Mouse (Mus musculus) heart, postnatal 0 days (tissue): ENCODE measurements at regions not wholly inside any gene's neighbourhood (a gene's known extent, or its start where the extent isn't known, plus 50 kb on each side); places are given as distances from the start of the nearest gene placed in this dataset.

Source experiments
- ATAC-seq: fragments of 200-750 bp; cut with Nextera tagmentation; 2 replicates; pipeline ENCODE4 v1.8.0; 2017; ENCODE audit warnings: low read depth, moderate number of reproducible peaks, moderate library complexity; ENCODE audit not compliant: insufficient read depth
- DNase-seq: peaks from one replicate; pipeline ENCODE4 v3.0.0-alpha.2; 2016; ENCODE audit warnings: low spot score
- H3K27ac ChIP-seq: fragments of 300-500 bp; sonication (generic); 2 replicates; pipeline ENCODE4 v1.5.1; 2014; ENCODE audit warnings: low read depth, mild to moderate bottlenecking
- H3K27me3 ChIP-seq: fragments of 300-500 bp; sonication (generic); 2 replicates; pipeline ENCODE4 v1.6.1; 2014; ENCODE audit warnings: low read length, mixed read lengths; ENCODE audit not compliant: control insufficient read depth, insufficient read depth
- H3K36me3 ChIP-seq: fragments of 300-500 bp; sonication (generic); replicated peaks from 2 replicates; pipeline ENCODE4 v1.6.1; 2014; ENCODE audit warnings: low read length, mixed read lengths; ENCODE audit not compliant: control insufficient read depth, insufficient read depth
- H3K4me1 ChIP-seq: fragments of 300-500 bp; sonication (generic); 2 replicates; pipeline ENCODE4 v1.6.1; 2014; ENCODE audit warnings: antibody characterized with exemption; ENCODE audit not compliant: control insufficient read depth, insufficient read depth
- H3K4me2 ChIP-seq: fragments of 300-500 bp; sonication (generic); 2 replicates; pipeline ENCODE4 v1.6.1; 2014; ENCODE audit warnings: low read depth, mild to moderate bottlenecking, low read length, moderate library complexity
- H3K4me3 ChIP-seq: fragments of 300-500 bp; sonication (generic); 2 replicates; pipeline ENCODE4 v1.5.1; 2014; ENCODE audit warnings: low read depth, low read length
- H3K9ac ChIP-seq: fragments of 300-500 bp; sonication (generic); replicated peaks from 2 replicates; pipeline ENCODE4 v1.6.1; 2014; ENCODE audit warnings: low read depth, low read length, mixed read lengths
- H3K9me3 ChIP-seq: fragments of 300-500 bp; sonication (generic); replicated peaks from 2 replicates; pipeline ENCODE4 v1.6.1; 2016; ENCODE audit warnings: low read length; ENCODE audit not compliant: control insufficient read depth
- CTCF ChIP-seq: IDR thresholded peaks from 2 replicates; pipeline ENCODE4 v1.5.1; 2016; ENCODE audit warnings: antibody characterized with exemption, control low read depth, low read depth
- EP300 ChIP-seq: IDR thresholded peaks from 2 replicates; pipeline ENCODE4 v1.6.1; 2016; ENCODE audit warnings: antibody characterized with exemption, low read depth
- WGBS: fragments of 180-500 bp; shearing (Covaris S2); extraction: QIAGEN DNeasy Blood & Tissue Kit; methylation state at CpG from one replicate; pipeline ENCODE4 v1.1.7; 2014; 5-methylcytosine and 5-hydroxymethylcytosine counted together

DNA sequence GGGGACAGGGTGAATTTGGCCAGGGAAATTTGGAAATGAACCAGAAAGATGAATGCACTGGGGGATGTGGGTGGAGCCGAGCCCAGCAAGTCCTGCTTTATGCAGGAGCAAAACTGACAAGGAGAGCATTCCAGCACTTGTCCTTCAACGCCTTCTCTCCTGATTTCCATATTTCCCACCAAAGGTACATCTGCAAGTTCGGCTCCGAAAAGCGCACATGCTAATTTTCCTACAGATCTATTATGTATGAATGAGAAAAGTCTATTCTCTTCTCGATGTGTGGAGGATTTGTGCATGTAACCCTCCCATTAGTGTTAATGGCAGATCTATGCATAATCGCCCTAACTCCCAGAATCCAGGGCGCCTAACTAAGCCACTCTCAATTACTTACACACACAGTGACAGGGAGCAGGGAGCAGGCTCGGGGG is 190.8 kb downstream of the Zfp326 start:
- 0 out of 2 replicates have a peak, but pooled peaks cover 6% of the 10 kb centered on the region for H3K9me3 ChIP-seq
- no peak overlapping the region for H3K27ac ChIP-seq
- H3K4me2 ChIP-seq, result no peak overlapping the region
- no peaks in the 10 kb centered on the region for H3K36me3 ChIP-seq
- DNase-seq (no peak), ATAC-seq (no peak)
- TF ChIP-seq EP300 (no peak), CTCF (no peak)
- H3K27me3 ChIP-seq, result no peaks in the 10 kb centered on the region
- no peak overlapping the region for H3K9ac ChIP-seq
- H3K4me1 ChIP-seq, result no peaks in the 10 kb centered on the region
- no peak overlapping the region for H3K4me3 ChIP-seq
- WGBS, result 73% methylated on average over 9 of the region's 9 CpGs

DNA sequence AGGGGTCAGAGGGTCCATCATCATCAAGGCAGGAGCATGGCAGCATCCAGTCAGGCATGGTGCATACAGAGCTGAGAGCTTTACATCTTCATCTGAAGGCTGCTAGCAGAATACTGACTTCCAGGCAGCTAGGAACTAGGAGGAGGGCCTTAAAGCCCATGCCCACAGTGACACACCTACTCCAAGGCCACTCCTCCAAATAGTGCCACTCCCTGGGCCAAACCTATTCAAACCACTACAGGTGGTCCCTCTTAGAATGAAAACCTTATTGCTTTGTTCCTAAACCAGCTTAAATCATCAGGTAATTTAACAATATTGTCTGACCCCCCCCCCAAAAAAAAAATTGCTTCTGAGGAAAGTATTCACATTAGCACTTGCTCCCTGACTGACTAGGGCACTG is 190.3 kb downstream of the Zfp326 start:
- H3K27me3 ChIP-seq, result no peaks in the 10 kb centered on the region
- TF ChIP-seq CTCF, result no peak
- no peak for TF ChIP-seq EP300
- ATAC-seq (no peak), DNase-seq (no peak)
- no peaks in the 10 kb centered on the region for H3K4me1 ChIP-seq
- 0 out of 2 replicates have a peak, but pooled peaks cover 6% of the 10 kb centered on the region for H3K9me3 ChIP-seq
- H3K27ac ChIP-seq, result no peak overlapping the region
- H3K4me2 ChIP-seq, result no peak overlapping the region
- no peak overlapping the region for H3K9ac ChIP-seq
- no peak overlapping the region for H3K4me3 ChIP-seq
- H3K36me3 ChIP-seq, result no peaks in the 10 kb centered on the region

DNA sequence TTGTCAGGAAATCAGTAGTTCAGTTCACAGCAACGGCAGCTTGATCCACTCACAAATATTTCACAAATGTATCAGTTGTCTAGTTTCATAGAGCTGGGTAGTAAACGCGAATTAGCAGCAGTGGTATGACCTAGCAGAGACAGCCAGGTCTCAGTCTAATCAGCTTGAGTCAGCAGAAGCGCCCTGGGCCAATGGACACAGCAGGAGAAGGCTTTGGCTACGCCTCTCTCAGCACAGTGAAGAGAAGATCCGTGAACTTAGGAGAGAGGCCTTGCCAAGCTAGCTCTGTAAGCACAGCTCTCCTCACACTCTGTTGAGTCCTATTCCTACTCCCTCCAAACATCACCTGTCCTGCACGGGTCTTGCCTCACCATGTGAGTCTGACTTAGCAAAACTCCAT is 188.0 kb downstream of the Zfp326 start:
- 82% methylated on average over 7 of the region's 7 CpGs for WGBS

DNA sequence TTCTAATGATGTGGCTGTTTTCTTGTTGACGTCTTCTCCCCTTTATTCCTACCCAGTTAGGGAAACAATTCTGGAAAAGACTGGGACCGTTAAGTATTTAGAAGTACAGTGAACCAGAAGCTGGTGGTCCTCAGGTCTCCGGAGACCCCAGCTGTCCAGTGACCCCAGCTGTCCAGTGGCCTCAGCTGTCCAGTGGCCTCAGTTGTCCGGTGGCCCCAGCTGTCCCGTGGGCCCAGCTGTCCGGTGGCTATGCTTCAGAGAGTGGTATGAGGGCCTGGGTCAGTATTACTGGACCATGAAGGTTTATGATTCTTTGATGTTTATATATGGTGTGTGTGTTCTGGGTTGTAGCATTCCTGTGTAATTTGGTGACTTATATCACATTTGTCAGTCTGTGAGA is 186.6 kb downstream of the Zfp326 start:
- H3K9me3 ChIP-seq, result 0 out of 2 replicates have a peak, but pooled peaks cover 6% of the 10 kb centered on the region
- ATAC-seq, result no peak
- H3K27me3 ChIP-seq, result no peaks in the 10 kb centered on the region
- no peak overlapping the region for H3K4me3 ChIP-seq
- WGBS, result 87% methylated on average over 6 of the region's 6 CpGs
- H3K27ac ChIP-seq, result no peak overlapping the region
- no peak overlapping the region for H3K4me2 ChIP-seq
- no peaks in the 10 kb centered on the region for H3K36me3 ChIP-seq
- no peaks in the 10 kb centered on the region for H3K4me1 ChIP-seq
- TF ChIP-seq EP300, result no peak
- no peak for TF ChIP-seq CTCF
- DNase-seq, result no peak
- H3K9ac ChIP-seq, result no peak overlapping the region

More for the DNA sequence above, 188.0 kb downstream of the Zfp326 start:
- H3K9me3 ChIP-seq, result 0 out of 2 replicates have a peak, but pooled peaks cover 6% of the 10 kb centered on the region
- H3K27me3 ChIP-seq, result no peaks in the 10 kb centered on the region
- H3K4me3 ChIP-seq, result no peak overlapping the region
- ATAC-seq, result no peak
- no peak for DNase-seq
- no peak overlapping the region for H3K4me2 ChIP-seq
- H3K36me3 ChIP-seq, result no peaks in the 10 kb centered on the region
- no peak overlapping the region for H3K27ac ChIP-seq
- no peak for TF ChIP-seq CTCF
- TF ChIP-seq EP300, result no peak
- H3K9ac ChIP-seq, result no peak overlapping the region
- H3K4me1 ChIP-seq, result no peaks in the 10 kb centered on the region

DNA sequence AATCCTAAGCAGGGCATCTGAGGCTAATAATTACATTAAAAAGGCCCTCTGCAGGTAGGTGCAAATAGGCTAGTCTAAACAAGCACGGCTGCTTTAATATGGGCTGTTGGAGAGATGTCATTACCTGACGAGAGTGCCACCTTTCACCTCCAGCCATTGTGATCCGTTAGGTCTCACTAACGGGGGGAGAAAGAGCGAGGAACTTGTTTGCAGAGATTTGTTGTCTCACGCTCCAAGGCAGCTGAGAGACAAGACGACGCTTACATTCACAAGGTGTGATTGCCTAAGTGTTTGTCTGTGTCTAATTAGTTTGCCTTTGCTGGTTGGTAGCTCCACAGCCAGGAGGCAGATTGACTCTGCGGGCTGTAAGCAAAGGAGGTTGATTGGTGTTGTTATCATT is 180.3 kb downstream of the Zfp326 start:
- Histone ChIP-seq H3K36me3 (no peaks in the 10 kb centered on the region), H3K27me3 (no peaks in the 10 kb centered on the region), H3K4me1 (no peaks in the 10 kb centered on the region), H3K27ac (no peak overlapping the region), H3K9ac (no peak overlapping the region), H3K4me2 (no peak overlapping the region), H3K9me3 (no peaks in the 10 kb centered on the region), H3K4me3 (no peak overlapping the region)
- WGBS, result 23% methylated on average over 9 of the region's 9 CpGs
- DNase-seq (no peak), ATAC-seq (no peak)
- TF ChIP-seq CTCF, result no peak
- no peak for TF ChIP-seq EP300

DNA sequence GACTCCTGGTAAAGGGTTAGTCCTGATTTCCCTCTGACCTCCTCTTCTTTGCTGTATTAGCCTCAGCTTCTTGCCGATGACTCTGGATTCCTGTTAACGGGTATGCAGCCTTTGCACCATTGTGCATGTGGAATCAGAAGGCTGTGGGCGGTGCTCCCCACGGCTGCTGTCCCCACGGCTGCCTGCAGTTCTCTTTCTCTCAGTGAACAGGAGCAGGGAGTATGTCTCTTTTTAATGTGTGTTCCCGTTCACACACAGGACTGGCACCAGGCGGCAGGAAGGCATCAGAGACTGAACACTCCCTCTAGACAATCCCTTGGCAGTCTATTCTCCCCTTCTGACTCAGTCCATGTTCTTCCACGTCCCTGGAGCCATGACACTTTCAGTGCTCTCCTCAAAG is 178.9 kb downstream of the Zfp326 start:
- Histone ChIP-seq H3K4me3 (no peak overlapping the region), H3K4me2 (no peak overlapping the region), H3K27me3 (no peaks in the 10 kb centered on the region), H3K27ac (no peak overlapping the region), H3K9ac (no peak overlapping the region), H3K4me1 (no peaks in the 10 kb centered on the region), H3K9me3 (no peaks in the 10 kb centered on the region), H3K36me3 (no peaks in the 10 kb centered on the region)
- ATAC-seq (no peak), DNase-seq (no peak)
- TF ChIP-seq CTCF, result no peak
- TF ChIP-seq EP300, result no peak
- WGBS, result 37% methylated on average over 8 of the region's 8 CpGs
